Mouse (Mus musculus) kidney, embryonic 16.5 days (tissue): Measurements from ENCODE around the gene Trim8. TPM values are rescaled to one million over a fixed set of nuclear protein-coding genes. Genes with fewer than 3 reads are reported as not detected.

Experiments
- ATAC-seq: fragments of 200-750 bp; cut with Nextera tagmentation; 2 replicates; pipeline ENCODE4 v1.8.0; 2017; ENCODE audit warnings: moderate TSS enrichment; ENCODE audit not compliant: low FRiP score, low TSS enrichment
- H3K27ac ChIP-seq: fragments of 300-500 bp; sonication (generic); 2 replicates; pipeline ENCODE4 v1.5.1; 2014; ENCODE audit warnings: low read length
- H3K27me3 ChIP-seq: fragments of 300-500 bp; sonication (generic); 2 replicates; pipeline ENCODE4 v1.6.1; 2014; ENCODE audit warnings: low read length, control low read depth, mixed read lengths; ENCODE audit not compliant: insufficient read depth
- H3K36me3 ChIP-seq: fragments of 300-500 bp; sonication (generic); 2 replicates; pipeline ENCODE4 v1.6.1; 2014; ENCODE audit warnings: low read length, control low read depth, mixed read lengths; ENCODE audit not compliant: insufficient read depth
- H3K4me1 ChIP-seq: fragments of 300-500 bp; sonication (generic); 2 replicates; pipeline ENCODE4 v1.6.1; 2014; ENCODE audit warnings: low read length, control low read depth, mixed read lengths; ENCODE audit not compliant: insufficient read depth
- H3K4me2 ChIP-seq: fragments of 300-500 bp; sonication (generic); replicated peaks from 2 replicates; pipeline ENCODE4 v1.6.1; 2014; ENCODE audit warnings: low read depth, low read length
- H3K4me3 ChIP-seq: fragments of 300-500 bp; sonication (generic); 2 replicates; pipeline ENCODE4 v1.5.1; 2014; ENCODE audit warnings: mild to moderate bottlenecking, low read length
- H3K9ac ChIP-seq: fragments of 300-500 bp; sonication (generic); replicated peaks from 2 replicates; pipeline ENCODE4 v1.6.1; 2014; ENCODE audit warnings: low read length
- H3K9me3 ChIP-seq: fragments of 300-500 bp; sonication (generic); 2 replicates; pipeline ENCODE4 v1.6.1; 2016; ENCODE audit warnings: low read length, control low read depth
- whole genome bisulfite sequencing: fragments of 180-500 bp; shearing (Covaris S2); extraction: QIAGEN DNeasy Blood & Tissue Kit; methylation state at CpG from one replicate; pipeline ENCODE4 v1.1.7; 2014; 5-methylcytosine and 5-hydroxymethylcytosine counted together
- polyA plus RNA-seq: library from polyadenylated mRNA; unstranded; fragments of >200 nt; fragmentation: Nextera tagmentation; extraction: Ambion mirVana; gene quantifications from 2 replicates; pipeline ENCODE4 v1.2.1, GENCODE M21; 2015

Gene Trim8
- polyA plus RNA-seq, 1 experiment from 2014 or later, result 22.2 TPM

DNA sequence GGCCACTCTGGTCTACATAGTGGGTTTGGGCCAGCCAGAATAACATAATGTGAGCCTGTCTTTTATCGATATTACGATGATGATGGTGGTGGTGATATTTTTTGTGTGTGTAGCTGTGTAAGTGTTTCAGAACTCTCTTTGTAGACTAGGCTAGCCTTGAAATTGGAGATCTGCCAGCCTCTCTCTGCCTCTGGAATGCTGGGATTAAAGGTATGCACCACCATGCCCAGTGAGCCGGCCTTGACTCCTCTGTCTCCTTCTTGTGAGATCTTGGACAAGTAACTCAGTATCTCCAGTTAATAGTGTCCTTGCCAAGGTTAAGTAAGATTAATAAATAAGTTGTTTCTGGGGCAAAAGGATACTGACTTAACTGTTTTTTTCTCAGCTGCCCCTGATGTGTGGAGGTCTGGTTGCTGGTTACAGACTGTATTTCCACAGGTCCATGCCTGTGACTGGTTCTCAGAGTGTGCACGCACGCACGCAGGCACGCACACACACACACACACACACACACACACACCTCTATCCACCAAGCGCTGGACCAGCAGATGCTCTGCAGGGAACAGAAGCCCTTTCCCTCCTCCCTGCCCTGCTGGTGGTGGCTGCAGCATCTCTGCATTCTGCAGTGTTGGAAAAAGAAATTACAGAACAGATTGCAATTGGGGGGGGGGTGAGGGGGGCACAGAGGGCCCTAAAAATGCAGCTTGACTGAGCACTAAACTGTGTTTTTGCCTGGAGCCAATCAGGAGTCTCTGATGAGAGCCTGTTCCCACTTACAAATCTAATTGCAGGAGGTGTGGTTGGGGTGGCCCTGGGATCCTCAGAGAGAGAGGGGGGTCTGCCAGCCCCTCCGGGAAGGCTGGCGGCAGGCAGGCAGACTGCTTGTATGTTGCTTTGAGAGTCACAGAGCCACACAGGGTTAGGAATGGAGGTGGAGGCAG, 24.5 kb downstream of the Trim8 start:
- peak overlapping the region; percentile 90 for H3K27ac ChIP-seq
- H3K4me3 ChIP-seq, result no peak overlapping the region

DNA sequence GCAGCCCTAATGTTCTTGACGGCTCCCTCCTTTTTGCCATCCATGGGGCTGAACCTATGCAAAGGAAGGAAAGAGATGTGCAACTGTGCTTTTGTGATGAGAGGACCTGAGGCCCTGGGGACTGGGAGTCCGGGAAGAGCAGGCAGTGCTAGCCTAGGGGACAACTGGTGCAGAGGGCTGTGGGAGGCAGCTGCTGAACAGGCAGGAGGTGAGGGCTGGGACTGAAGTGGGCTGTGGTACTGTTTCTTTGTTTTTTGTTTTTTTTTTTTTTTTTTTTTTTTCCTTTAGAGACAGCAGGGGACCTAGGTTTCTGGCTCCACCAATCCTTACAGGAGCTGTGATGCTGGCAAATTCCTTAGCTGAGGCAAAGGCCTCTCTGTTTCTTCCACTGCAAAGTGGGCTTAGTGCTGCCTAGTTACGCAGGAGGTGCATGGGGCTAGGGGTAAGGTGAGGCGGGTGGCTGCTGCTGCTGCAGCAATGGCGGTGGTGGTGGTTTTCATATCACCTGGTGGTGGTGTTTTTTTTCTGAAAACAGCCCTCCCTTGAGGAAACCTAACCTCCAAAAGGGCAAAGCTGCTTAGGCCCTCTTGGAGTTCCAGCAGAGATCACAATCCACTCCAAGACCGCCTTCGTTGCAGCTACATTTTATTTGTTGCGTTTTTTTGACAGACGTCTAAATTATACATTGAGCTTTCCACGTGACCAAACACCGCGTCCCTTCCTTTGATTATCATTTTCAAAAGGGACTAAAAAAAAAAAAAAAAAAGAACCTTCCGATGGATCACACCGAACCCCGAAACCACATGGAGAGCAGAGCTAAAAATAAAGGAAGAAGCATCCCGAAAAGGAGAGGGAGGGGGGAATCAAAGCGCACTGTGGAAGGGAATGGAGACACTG, 26.4 kb downstream of the Trim8 start:
- peak overlapping the region; percentile 51 for H3K4me2 ChIP-seq
- no peak for ATAC-seq
- H3K4me1 ChIP-seq, result peaks cover 96% of the 10 kb centered on the region
- peak overlapping the region; percentile 53 for H3K9ac ChIP-seq
- WGBS, result 27% methylated on average over 17 of the region's 17 CpGs
- peak overlapping the region; percentile 94 for H3K27ac ChIP-seq
- H3K9me3 ChIP-seq, result no peaks in the 10 kb centered on the region
- no peaks in the 10 kb centered on the region for H3K36me3 ChIP-seq
- H3K27me3 ChIP-seq, result no peaks in the 10 kb centered on the region
- H3K4me3 ChIP-seq, result peak overlapping the region; percentile 8; the same call in 1 of the 2 replicates

More for the DNA sequence above, 24.5 kb downstream of the Trim8 start:
- H3K4me1 ChIP-seq, result peaks cover 95% of the 10 kb centered on the region
- H3K9ac ChIP-seq, result no peak overlapping the region
- H3K36me3 ChIP-seq, result no peaks in the 10 kb centered on the region
- no peaks in the 10 kb centered on the region for H3K9me3 ChIP-seq
- H3K4me2 ChIP-seq, result no peak overlapping the region
- 56% methylated on average over 10 of the region's 10 CpGs for WGBS
- no peaks in the 10 kb centered on the region for H3K27me3 ChIP-seq
- ATAC-seq, result no peak

DNA sequence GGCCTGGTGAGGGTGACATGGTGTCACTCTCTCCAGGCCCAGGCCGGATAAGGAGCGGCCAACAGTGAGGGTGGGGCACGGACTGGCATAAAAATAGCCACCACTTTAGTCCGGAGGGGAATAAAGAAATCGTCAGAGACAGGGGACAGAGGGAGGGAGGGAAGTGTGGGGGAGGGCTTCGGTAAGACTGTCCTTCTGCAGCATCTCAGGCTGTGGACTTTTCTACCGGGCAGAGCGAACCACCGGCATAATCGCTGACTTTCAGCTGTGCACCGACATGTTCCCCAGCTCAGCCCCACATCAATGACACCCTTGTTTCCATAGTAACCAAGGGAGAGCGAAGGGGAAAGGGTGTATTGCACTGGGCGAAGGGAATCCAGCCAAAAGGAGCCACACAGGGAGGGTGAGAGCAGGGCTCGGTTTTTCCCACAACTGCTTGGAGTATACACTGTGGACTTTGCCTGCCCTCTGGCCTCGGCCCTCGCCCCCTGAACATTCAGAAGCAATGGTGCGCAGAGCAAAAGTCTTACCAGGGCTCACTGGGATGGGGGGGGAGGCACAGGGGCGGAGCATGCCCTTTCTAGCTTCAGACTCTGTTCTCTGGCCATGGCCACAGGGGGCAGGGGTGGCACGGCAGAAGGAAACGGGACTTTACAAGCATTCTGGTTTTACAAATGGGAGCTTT, 27.2 kb downstream of the Trim8 start:
- Histone ChIP-seq H3K36me3 (no peaks in the 10 kb centered on the region), H3K9me3 (no peaks in the 10 kb centered on the region), H3K4me1 (peaks cover 96% of the 10 kb centered on the region), H3K9ac (peak overlapping the region; percentile 53), H3K4me3 (peak overlapping the region; percentile 8; the same call in 1 of the 2 replicates), H3K4me2 (peak overlapping the region; percentile 51), H3K27ac (peak overlapping the region; percentile 94), H3K27me3 (no peaks in the 10 kb centered on the region)
- 1% methylated on average over 20 of the region's 20 CpGs for WGBS
- ATAC-seq, result peak; percentile 80

DNA sequence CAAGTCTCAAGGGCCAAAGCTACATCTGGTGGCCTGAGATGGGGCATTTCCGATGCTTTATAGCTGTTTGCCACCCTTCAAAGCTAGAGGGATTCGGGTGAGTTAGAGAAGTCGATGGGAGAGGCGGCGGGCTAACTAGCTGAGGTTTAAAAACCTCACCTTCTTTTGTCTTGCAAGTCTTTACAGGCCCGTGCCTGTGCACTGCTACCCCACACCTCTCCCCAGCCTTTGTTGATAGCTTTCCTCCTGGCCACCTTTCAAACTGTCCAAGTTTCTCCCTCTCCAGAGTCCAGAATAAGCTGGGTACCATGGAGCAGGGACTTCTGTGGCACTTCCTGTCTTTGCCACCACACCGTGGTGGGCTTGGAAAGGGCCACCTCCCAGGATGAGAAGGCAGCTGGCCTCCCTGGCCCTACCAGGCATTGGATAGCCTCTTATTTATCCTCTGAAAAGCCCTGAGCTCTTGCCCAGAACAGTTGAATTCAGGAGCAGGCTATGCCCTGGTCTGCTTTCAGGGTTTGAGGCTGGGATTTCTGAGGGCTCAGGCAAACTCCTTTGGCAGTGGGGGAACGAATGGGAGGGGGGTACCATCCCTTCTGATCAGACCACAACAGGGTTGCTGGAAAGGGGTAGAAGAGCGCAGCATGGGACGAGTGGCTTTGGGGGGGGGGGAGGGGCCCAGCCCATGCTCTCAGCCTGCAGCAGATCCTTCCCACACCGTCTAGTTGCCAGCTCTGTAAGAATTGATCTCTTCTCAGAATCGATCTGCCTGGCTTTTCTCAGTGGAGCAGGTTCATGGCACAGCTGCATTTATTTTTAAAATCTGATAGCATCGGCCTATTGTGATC, 28.3 kb downstream of the Trim8 start:
- peaks cover 96% of the 10 kb centered on the region for H3K4me1 ChIP-seq
- H3K4me2 ChIP-seq, result peak overlapping the region; percentile 51
- no peaks in the 10 kb centered on the region for H3K36me3 ChIP-seq
- 19% methylated on average over 13 of the region's 13 CpGs for WGBS
- H3K27me3 ChIP-seq, result no peaks in the 10 kb centered on the region
- H3K4me3 ChIP-seq, result no peak overlapping the region
- H3K9ac ChIP-seq, result peak overlapping the region; percentile 53
- H3K27ac ChIP-seq, result peak overlapping the region; percentile 94
- no peaks in the 10 kb centered on the region for H3K9me3 ChIP-seq
- ATAC-seq, result no peak

DNA sequence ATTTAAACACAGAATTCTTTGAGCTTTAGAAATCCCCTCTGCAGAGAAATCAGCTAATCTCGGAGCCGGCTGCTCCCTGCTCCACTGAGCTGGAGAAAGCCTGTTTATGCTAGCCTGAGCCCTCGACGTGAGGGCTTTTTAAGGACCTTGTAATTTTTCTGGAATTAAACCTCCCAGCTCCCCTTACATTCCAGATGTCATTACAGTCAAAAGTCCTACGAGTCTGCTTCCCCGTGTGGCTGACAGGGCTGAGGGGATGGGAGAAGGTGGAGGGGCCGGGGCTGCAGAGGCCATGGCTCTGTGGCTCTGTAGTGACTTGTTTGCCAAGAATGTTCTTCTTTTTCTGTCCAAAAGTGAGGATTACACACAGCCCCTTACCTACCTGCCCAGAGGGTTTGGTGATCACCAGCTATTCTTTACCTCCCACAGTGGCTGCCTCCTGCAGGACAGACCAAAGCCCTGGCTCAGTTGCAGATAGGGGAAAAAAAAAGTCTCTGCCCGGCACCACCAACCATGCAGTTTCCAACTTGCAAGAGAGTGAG, 29.0 kb downstream of the Trim8 start:
- H3K4me3 ChIP-seq, result 0 out of 2 replicates have a peak overlapping the region, but pooled peaks have one; percentile 1
- no peaks in the 10 kb centered on the region for H3K9me3 ChIP-seq
- ATAC-seq, result no peak
- H3K27ac ChIP-seq, result peak overlapping the region; percentile 94
- peak overlapping the region; percentile 48 for H3K9ac ChIP-seq
- H3K4me2 ChIP-seq, result peak overlapping the region; percentile 38
- H3K27me3 ChIP-seq, result no peaks in the 10 kb centered on the region
- 16% methylated on average over 8 of the region's 8 CpGs for WGBS
- H3K36me3 ChIP-seq, result no peaks in the 10 kb centered on the region
- H3K4me1 ChIP-seq, result peaks cover 94% of the 10 kb centered on the region

DNA sequence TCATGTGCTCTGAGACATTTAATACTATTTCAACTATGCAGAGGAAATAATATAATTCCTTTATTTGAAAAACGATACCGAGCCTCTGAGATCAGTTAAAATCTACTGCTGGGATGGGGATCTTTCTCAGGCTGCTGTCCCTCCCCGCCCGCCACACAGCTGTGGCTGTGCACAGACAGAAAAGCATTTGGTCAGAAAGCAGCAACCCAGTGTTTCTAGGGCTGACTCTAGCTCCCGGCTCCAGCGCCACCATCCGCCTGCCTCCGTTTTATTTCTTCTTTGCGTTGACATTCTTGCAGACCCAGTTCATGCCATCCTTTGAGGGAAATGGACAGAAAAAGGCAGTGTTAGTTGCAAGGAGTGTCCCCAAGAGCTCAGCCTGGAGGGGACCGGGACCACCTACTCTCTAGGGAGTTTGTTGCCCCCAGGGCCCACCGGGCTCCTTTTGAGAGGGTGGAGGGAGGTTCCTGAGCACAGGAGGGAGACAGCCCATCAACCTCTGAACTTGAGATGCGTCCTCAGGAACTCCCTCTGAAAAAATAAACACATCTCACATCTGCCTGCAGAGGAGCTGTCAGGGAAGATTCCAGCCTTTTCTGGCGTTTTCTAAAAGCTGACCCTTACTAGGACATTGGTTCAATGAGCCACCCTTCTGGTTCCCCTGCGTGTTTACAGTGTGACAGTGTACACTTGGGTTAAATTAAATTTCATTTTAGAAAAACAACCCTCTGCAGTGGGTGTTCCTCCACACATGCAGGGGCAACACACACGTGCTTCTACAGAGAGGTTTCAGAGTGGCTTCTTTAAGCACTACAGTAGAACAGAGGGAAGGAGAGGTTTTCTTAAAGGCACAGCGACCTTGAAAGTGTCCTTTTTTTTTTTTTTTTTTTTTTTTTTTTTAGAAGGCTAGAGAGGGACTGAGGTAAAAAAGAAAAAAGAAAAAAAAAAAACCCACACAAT, 29.8 kb downstream of the Trim8 start:
- Histone ChIP-seq H3K4me2 (peak overlapping the region; percentile 38), H3K4me1 (peaks cover 88% of the 10 kb centered on the region), H3K27me3 (no peaks in the 10 kb centered on the region), H3K9me3 (no peaks in the 10 kb centered on the region), H3K9ac (peak overlapping the region; percentile 48), H3K4me3 (0 out of 2 replicates have a peak overlapping the region, but pooled peaks have one; percentile 1), H3K27ac (peak overlapping the region; percentile 94), H3K36me3 (no peaks in the 10 kb centered on the region)
- 5% methylated on average over 16 of the region's 16 CpGs for WGBS
- ATAC-seq, result no peak

DNA sequence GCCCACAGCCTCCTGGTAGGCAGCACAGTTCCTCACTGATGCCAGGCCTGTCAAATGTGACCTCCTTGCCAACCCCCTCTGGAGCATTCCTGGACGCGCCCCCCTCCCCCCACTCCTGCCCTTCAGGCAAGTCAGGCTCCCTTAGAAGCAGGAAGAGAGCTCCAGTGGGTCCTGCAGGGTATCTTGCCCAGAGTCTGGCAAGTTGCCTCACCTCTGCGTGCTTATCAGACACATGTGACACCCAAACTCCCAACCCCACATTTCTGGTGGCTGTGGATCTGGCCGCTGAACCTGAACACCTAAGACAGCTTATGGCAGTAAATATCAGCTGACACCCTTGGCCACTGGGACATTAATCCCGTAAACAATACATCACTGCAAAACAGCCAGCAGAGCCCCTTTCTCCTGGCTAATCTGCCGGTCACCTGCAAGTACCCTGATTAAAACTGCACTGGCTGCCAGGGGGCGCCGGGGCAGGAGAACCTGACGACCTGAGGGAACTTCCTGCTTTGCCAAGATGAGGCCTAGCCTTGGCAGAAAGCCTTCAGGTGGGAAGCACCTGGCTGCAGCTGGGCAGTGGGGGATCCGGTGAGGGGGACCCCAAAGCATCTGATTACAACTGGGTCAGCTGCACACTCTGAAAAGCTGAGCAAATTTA, 30.7 kb downstream of the Trim8 start:
- Histone ChIP-seq H3K36me3 (no peaks in the 10 kb centered on the region), H3K9me3 (no peaks in the 10 kb centered on the region), H3K27ac (peak overlapping the region; percentile 94), H3K4me3 (no peak overlapping the region), H3K9ac (peak overlapping the region; percentile 36), H3K4me1 (peaks cover 81% of the 10 kb centered on the region), H3K27me3 (no peaks in the 10 kb centered on the region), H3K4me2 (peak overlapping the region; percentile 31; the same call in 1 of the 2 replicates)
- WGBS, result 3% methylated on average over 10 of the region's 10 CpGs
- ATAC-seq, result peak; percentile 9; the same call in 1 of the 2 replicates
